Mouse (Mus musculus) midbrain, embryonic 14.5 days (tissue): ENCODE data around the gene Hist1h2ak. TPM values are rescaled to one million over a fixed set of nuclear protein-coding genes. Genes with fewer than 3 reads are reported as not detected.
"Not testable (repeated sequence)": the region's sequence is repeated elsewhere in the genome, so short reads cannot be mapped to it uniquely, and the experiment has no call there.

Experiments
- ATAC-seq: fragments of 200-750 bp; cut with Nextera tagmentation; 2 replicates; pipeline ENCODE4 v1.8.0; 2017; ENCODE audit warnings: moderate number of reproducible peaks, moderate library complexity; ENCODE audit not compliant: low FRiP score, low TSS enrichment
- DNase-seq: peaks from one replicate; pipeline ENCODE4 v3.0.0-alpha.2; 2015
- H3K27ac ChIP-seq: fragments of 300-500 bp; sonication (generic); replicated peaks from 2 replicates; pipeline ENCODE4 v1.5.1; 2014; ENCODE audit warnings: mild to moderate bottlenecking, low read depth, low read length, moderate library complexity
- H3K27me3 ChIP-seq: fragments of 300-500 bp; sonication (generic); 2 replicates; pipeline ENCODE4 v1.6.1; 2014; ENCODE audit warnings: low read length, control low read depth, mixed read lengths; ENCODE audit not compliant: control insufficient read depth, insufficient read depth
- H3K36me3 ChIP-seq: fragments of 300-500 bp; sonication (generic); 2 replicates; pipeline ENCODE4 v1.6.1; 2014; ENCODE audit warnings: low read length, control low read depth; ENCODE audit not compliant: control insufficient read depth, insufficient read depth
- H3K4me1 ChIP-seq: fragments of 300-500 bp; sonication (generic); 2 replicates; pipeline ENCODE4 v1.6.1; 2014; ENCODE audit warnings: mild to moderate bottlenecking, antibody characterized with exemption, low read length, control low read depth; ENCODE audit not compliant: control insufficient read depth, insufficient read depth
- H3K4me2 ChIP-seq: fragments of 300-500 bp; sonication (generic); 2 replicates; pipeline ENCODE4 v1.6.1; 2014; ENCODE audit warnings: mild to moderate bottlenecking, low read length, moderate library complexity
- H3K4me3 ChIP-seq: fragments of 300-500 bp; sonication (generic); replicated peaks from 2 replicates; pipeline ENCODE4 v1.5.1; 2014; ENCODE audit warnings: low read depth, low read length
- H3K9ac ChIP-seq: fragments of 300-500 bp; sonication (generic); replicated peaks from 2 replicates; pipeline ENCODE4 v1.6.1; 2014; ENCODE audit warnings: mild to moderate bottlenecking, low read length, moderate library complexity
- H3K9me3 ChIP-seq: fragments of 300-500 bp; sonication (generic); 2 replicates; pipeline ENCODE4 v1.6.1; 2016; ENCODE audit warnings: low read length, control low read depth, mixed read lengths; ENCODE audit not compliant: control insufficient read depth
- WGBS: fragments of 180-500 bp; shearing (Covaris S2); extraction: QIAGEN DNeasy Blood & Tissue Kit; methylation state at CpG from one replicate; pipeline ENCODE4 v1.1.7; 2014; 5-methylcytosine and 5-hydroxymethylcytosine counted together
- polyA plus RNA-seq: library from polyadenylated mRNA; unstranded; fragments of >200 nt; fragmentation: Nextera tagmentation; extraction: Ambion mirVana; gene quantifications from 2 replicates; pipeline ENCODE4 v1.2.1, GENCODE M21; 2014

Hist1h2ak gene
- polyA plus RNA-seq, 1 experiment from 2014 or later = 2.4 TPM

DNA sequence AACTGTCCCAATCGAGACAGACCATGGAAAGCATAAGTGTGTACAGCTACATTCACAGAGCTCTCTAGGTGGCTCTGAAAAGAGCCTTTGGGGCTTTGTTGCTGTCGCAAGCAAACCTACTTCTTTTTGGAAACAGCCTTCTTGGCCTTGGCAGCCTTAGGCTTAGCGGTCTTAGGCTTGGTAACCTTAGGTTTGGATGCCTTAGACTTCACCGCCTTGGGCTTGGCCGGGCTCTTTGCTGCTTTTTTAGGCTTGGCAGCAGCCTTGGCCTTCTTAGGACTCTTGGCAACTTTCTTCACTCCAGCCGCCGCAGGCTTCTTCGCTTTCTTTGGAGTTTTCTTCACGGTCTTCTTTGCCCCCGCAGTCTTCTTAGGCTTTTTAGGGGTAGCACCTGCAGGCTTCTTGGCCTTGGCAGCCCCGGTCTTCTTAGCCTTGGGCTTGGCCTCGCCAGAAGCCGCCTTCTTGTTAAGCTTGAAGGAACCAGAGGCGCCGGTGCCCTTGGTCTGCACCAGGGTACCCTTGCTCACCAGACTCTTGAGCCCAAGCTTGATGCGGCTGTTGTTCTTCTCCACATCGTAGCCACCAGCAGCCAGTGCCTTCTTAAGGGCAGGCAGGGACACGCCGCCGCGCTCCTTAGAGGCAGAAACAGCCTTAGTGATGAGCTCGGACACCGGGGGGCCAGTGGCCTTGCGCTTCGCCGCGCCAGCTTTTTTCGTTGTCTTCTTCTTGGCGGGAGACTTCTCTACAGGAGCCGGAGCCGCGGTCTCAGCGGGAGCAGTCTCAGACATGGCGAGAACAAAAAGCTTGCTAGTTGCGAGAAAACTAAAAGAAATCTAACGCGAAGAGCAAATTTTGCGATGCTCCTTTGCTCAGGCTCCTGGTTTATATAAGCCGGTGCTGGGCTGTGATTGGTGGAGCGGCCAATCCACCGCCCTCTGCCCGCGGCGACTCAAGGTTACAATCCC is 26.4 kb upstream of the Hist1h2ak start, which contains the start of gene Hist1h1b:
Hist1h1b (minus strand) TSS at position 859 of the 965 bp plus-strand sequence.
- H3K9ac ChIP-seq = peak within 1 kb of the TSS; percentile 48
- peaks cover 19% of the 10 kb centered on the region for H3K4me1 ChIP-seq
- H3K36me3 ChIP-seq = no peaks in the 10 kb centered on the region
- WGBS = under 1% methylated on average over 44 of the region's 44 CpGs
- no peaks in the 10 kb centered on the region for H3K9me3 ChIP-seq
- peak within 1 kb of the TSS; percentile 62 for H3K27ac ChIP-seq
- ATAC-seq (no peak), DNase-seq (peak; percentile 70)
- H3K4me3 ChIP-seq = peak within 1 kb of the TSS; percentile 48
- H3K4me2 ChIP-seq = peak within 1 kb of the TSS; percentile 82
- H3K27me3 ChIP-seq = no peaks in the 10 kb centered on the region

DNA sequence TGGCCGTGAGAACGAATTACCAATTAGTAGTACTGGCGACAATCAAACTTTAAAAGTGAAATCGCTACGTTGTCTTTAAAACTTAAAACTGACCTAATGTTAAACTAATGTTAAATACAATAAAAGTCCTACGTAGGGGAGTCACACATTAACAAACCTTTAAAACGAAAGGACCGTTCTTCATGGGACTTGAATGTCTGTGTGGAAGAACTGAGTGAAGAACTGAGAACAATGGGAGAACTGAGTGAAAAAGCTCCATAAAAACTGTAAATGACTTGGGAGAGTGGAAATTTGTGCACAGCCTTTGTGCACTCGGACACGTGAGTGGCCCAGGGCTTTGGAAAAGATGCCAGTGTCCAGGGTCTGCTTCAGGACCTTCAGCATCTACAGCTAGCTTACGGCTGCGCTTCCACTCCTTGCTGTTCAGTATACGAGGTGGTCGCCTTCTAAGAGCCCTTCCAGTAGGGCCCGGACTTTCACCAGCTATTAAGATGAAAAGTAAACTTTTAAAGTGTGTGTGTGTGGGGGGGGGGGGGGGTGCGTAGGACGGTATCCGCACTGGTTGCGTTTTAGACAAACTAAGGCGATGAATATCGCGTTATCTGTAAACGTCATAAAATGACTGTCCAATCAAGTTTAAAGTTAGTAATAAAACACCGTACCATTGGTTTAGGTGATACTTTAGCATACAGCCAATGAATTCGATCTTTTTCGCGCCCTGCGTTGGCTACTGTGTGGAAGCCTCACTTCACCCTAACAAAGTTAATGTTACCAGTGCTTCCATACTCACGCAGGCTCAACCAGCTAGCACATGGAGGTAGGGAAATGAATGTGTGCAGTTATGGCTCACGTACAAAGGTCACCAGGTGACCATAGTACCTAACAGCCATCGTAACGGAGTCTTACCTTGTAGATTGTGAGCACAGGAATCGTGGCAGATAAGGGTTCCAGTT is 25.5 kb upstream of the Hist1h2ak start:
- WGBS = 4% methylated on average over 33 of the region's 33 CpGs
- Histone ChIP-seq H3K4me3 (peak overlapping the region; percentile 48), H3K9me3 (no peaks in the 10 kb centered on the region), H3K4me2 (peak overlapping the region; percentile 82), H3K4me1 (peaks cover 19% of the 10 kb centered on the region), H3K27me3 (no peaks in the 10 kb centered on the region), H3K9ac (peak overlapping the region; percentile 48; the same call in 1 of the 2 replicates), H3K36me3 (no peaks in the 10 kb centered on the region), H3K27ac (peak overlapping the region; percentile 63)
- ATAC-seq = peak; percentile 92
- DNase-seq = peak; percentile 96

DNA sequence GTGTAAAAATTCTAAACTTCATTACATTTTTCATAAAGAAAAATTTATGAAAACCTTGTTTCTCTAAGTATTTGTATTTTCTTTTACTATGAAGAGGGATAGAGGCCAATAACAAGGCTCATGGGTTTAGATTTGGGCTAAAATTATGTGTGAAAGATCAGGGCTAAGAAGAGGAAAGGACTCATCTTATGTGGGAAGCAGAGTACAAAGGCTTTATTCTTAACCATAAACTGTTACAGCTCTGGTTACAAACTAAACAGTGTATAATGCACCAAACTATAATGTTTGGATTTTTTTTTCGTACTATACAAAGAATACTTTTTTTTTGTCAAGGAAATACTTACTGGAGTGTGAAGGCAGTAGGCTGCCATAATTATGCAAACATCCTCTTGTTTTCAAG is 2.1 kb upstream of the Hist1h2ak start:
- Histone ChIP-seq H3K4me3 (no peak overlapping the region), H3K4me1 (peaks cover 14% of the 10 kb centered on the region), H3K27me3 (no peaks in the 10 kb centered on the region), H3K4me2 (no peak overlapping the region), H3K9ac (no peak overlapping the region), H3K9me3 (no peaks in the 10 kb centered on the region), H3K36me3 (no peaks in the 10 kb centered on the region), H3K27ac (no peak overlapping the region)
- DNase-seq (no peak), ATAC-seq (no peak)
- 61% methylated on average over 1 of the region's 1 CpGs for WGBS

DNA sequence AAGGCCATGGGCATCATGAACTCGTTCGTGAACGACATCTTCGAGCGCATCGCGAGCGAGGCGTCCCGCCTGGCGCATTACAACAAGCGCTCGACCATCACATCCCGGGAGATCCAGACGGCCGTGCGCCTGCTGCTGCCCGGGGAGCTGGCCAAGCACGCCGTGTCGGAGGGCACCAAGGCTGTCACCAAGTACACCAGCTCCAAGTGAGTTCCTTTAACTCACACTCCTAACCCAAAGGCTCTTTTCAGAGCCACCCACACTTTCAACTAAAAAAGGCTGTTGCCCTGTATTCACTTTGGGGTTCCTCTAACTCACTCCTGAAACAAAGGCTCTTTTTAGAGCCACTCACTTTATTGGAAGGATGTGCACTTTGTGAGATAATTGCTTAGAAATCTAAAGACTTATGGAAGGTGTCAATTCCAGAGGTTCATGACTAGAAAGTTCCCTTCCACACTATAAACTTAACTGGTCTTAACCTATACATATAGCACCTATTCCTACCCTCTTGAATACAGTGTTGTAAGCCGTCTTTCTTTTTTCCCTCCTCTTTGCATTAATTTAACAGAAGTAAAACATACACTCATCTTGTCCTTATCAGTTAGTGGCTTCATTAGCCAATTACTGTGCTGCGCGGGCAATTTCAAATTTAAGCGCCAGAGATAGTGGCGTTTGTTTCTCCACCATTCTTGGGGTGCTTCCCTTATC is 821 bp upstream of the Hist1h2ak start:
- H3K4me1 ChIP-seq = peaks cover 18% of the 10 kb centered on the region
- not testable (repeated sequence) for H3K36me3 ChIP-seq, H3K9me3 ChIP-seq, H3K27me3 ChIP-seq, ATAC-seq
- H3K9ac ChIP-seq = peak overlapping the region; percentile 24; the same call in 1 of the 2 replicates
- DNase-seq = peak; percentile 69
- 0% methylated on average over 20 of the region's 26 CpGs for WGBS
- peak overlapping the region; percentile 74 for H3K4me2 ChIP-seq
- peak overlapping the region; percentile 87 for H3K27ac ChIP-seq
- peak overlapping the region; percentile 40 for H3K4me3 ChIP-seq

DNA sequence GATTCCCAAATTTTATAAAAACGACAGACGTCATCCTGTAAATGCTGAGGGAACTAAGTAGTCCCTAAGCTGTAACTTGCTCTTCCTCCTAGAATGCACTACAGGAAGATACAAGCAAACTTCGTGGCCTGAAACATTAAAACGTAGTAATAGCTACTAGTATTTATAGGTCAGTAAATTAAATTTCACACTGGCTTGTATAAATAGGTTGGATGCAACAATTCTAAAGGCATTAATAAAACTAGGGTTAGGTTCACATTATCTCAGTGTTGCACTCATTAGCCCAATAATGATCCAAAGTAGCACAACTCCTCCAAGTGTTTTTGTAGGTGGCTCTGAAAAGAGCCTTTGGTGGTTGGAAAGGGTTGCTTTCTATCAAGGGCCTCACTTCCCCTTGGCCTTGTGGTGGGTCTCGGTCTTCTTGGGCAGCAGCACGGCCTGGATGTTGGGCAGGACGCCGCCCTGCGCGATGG is 540 bp downstream of the Hist1h2ak start:
- H3K4me3 ChIP-seq = peak overlapping the region; percentile 40
- peak overlapping the region; percentile 46; the same call in 1 of the 2 replicates for H3K9ac ChIP-seq
- H3K9me3 ChIP-seq = no peaks in the 10 kb centered on the region
- no peaks in the 10 kb centered on the region for H3K27me3 ChIP-seq
- peak overlapping the region; percentile 74 for H3K4me2 ChIP-seq
- no peaks in the 10 kb centered on the region for H3K36me3 ChIP-seq
- peaks cover 28% of the 10 kb centered on the region for H3K4me1 ChIP-seq
- DNase-seq (peak; percentile 28), ATAC-seq (no peak)
- 3% methylated on average over 10 of the region's 10 CpGs for WGBS
- H3K27ac ChIP-seq = peak overlapping the region; percentile 87

DNA sequence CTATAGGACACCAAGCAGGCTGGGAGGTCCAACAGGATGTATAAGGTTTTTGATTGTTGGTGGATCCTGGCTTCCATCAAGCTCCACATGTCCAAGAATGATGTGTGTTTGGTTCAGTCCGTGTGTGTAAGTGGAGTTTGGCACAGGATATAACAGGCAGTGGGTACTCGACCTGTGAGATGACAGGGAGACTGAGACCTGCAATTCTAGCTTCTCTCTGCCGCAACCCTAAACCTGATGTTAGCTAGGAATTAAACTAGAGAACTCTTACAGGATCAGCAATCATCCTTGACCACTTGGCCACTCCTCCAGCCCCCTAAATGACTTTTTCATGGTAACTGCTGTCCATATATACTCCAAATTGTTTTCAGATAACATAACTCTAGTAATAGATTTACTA is 1.3 kb downstream of the Hist1h2ak start:
- 35% methylated on average over 3 of the region's 3 CpGs for WGBS
- no peak overlapping the region for H3K9ac ChIP-seq
- no peak overlapping the region for H3K27ac ChIP-seq
- peak overlapping the region; percentile 74; the same call in 1 of the 2 replicates for H3K4me2 ChIP-seq
- no peak overlapping the region for H3K4me3 ChIP-seq
- no peak for DNase-seq
- H3K4me1 ChIP-seq = peaks cover 31% of the 10 kb centered on the region
- H3K27me3 ChIP-seq = no peaks in the 10 kb centered on the region
- H3K36me3 ChIP-seq = no peaks in the 10 kb centered on the region
- ATAC-seq = no peak
- H3K9me3 ChIP-seq = no peaks in the 10 kb centered on the region

DNA sequence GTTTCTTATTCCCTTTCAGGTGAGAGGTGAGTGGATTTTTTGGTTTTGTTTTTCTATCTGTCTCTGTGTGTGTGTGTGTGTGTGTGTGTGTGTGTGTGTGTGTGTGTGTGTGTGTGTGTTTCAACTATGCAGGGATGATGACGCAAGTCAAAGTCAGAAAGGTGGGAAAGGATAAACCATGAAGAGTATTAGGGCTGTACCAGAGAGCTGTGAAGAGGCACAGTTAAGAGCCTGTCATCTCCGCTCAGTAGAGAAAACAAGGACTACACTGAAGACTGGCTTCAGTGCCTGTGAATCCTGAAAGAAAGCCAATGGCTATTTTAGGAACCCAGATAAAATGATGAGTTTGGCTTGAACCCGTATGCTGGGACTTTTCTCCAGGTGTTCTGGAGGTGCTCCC is 1.8 kb downstream of the Hist1h2ak start:
- 78% methylated on average over 3 of the region's 3 CpGs for WGBS
- 0 out of 2 replicates have a peak overlapping the region, but pooled peaks have one; percentile 20 for H3K27ac ChIP-seq
- H3K27me3 ChIP-seq = no peaks in the 10 kb centered on the region
- H3K36me3 ChIP-seq = no peaks in the 10 kb centered on the region
- H3K9me3 ChIP-seq = no peaks in the 10 kb centered on the region
- H3K9ac ChIP-seq = no peak overlapping the region
- H3K4me1 ChIP-seq = peaks cover 33% of the 10 kb centered on the region
- H3K4me3 ChIP-seq = no peak overlapping the region
- ATAC-seq = no peak
- H3K4me2 ChIP-seq = 0 out of 2 replicates have a peak overlapping the region, but pooled peaks have one; percentile 74
- DNase-seq = no peak

DNA sequence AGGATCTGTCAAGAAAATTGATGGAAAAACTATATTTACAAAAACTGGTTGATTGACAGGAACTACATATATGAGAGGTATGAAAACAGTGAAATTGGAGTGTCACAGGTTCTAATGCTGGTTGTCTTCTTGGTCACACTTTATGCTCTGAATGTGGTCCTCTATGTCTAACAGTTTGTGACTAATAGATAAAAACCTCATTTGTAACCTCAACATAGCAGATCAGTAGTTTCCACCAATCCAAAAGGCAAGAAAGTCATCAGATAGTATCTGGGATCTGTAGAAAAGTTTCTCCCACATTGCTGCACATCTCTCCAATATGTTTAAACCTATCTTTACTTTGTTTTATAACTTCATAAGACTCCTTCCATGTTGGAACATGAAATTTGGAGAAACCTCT is 2.2 kb downstream of the Hist1h2ak start:
- Histone ChIP-seq H3K4me3 (no peak overlapping the region), H3K27me3 (no peaks in the 10 kb centered on the region), H3K4me2 (no peak overlapping the region), H3K9ac (no peak overlapping the region), H3K36me3 (no peaks in the 10 kb centered on the region), H3K9me3 (no peaks in the 10 kb centered on the region), H3K4me1 (peaks cover 33% of the 10 kb centered on the region), H3K27ac (no peak overlapping the region)
- no peak for ATAC-seq
- DNase-seq = no peak
